Mouse (Mus musculus) ovary, postnatal 10 days (tissue): ENCODE measurements around the gene Gemin7.

Experiments
- DNase-seq: peaks from one replicate; pipeline ENCODE4 v3.0.0; 2022; ENCODE audit warnings: low spot score

Gene Gemin7

GRCm38 (mm10) chr7:19546007-19546406 is 31.4 kb downstream of the Gemin7 start:
- DNase-seq: no peak

- DNase-seq: no peak
These were observed 33.8 kb downstream of the Gemin7 start for GRCm38 (mm10) chr7:19543584-19543983.

DNA sequence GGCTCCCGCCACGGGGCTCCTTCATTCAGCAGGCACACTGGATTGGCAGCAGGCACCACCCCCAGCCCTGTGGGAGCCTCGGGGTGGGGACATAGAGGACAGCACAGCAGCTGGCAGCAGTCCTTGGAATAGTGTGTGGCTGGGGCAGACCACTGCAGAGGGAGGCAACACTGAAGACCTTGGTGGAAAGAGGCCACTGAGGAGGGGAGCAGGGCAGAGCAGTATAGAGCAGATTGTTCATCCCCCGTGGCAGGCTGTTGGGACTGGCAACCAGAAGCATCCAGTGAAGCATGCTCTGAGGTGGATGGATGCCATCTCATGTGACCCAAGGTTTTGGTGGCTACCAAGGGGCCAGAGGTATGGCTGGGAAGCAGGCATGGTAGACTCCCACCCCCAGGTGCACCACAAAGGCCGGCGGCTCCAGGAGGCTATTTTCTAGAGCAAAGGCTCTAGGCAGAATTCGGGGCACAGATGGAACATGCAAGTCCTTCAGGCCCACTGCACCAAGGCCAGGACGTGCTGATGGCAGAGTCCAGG is 35.2 kb downstream of the Gemin7 start:
- no peak for DNase-seq

GRCm38 (mm10) chr7:19541681-19542154 is 35.7 kb downstream of the Gemin7 start:
- DNase-seq: no peak

DNA sequence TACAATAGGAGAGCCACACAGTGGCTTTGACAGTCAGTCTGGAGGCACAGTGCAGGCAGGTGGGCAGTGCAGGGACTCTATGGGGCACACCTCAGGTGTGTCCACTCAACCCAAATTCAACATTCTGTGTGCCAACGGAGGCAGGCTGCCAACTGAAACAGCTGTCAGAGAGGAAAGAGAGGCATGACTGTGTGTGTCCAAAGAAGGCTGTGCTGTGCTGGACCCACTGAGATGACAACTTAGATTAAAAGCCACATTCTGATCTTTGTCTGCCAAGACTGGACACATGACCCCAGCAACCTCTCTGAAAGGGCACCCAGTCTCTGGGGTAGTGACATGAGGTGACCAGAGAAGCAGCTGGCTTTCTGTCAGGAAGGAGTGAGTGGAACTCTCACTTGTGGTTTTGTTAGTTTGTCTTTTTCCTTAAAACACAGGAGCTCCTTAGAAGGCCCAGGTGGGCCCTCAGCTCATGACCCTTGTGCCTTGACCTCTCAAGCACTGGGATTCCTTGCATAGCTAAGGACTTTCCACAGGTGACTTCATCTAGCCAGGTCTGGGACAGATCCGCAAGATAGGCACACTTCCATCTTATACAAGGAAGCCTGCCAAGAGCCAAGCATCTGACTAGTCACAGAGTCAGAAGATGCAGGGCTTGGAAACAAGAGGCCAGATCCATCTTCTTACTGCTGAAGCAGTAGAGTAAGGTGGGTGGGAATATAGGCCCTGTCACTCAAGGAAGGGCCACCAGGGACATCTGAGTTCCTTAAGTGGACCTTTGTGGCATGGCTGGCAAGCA is 36.4 kb downstream of the Gemin7 start:
- no peak for DNase-seq

DNA sequence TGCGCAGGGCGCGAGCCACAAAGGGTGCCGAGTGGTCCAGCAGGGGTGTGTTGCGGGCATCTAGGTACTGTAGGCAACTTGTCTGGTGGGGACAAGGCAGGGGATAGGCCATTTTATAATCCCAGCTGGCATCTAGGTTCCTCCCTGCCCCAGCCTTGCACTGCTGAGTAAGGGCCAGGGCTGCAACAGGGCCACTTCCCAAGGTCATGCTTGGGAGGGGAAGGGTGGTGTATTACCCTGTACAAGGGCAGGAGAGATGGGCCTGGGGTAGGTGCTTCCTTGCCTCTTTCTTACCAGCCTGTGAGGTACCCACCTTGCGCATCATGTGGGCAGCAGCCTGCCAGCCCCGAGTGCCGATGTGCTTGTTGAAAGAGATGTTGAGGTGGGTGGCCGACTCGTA is 42.7 kb downstream of the Gemin7 start:
- no peak for DNase-seq

DNA sequence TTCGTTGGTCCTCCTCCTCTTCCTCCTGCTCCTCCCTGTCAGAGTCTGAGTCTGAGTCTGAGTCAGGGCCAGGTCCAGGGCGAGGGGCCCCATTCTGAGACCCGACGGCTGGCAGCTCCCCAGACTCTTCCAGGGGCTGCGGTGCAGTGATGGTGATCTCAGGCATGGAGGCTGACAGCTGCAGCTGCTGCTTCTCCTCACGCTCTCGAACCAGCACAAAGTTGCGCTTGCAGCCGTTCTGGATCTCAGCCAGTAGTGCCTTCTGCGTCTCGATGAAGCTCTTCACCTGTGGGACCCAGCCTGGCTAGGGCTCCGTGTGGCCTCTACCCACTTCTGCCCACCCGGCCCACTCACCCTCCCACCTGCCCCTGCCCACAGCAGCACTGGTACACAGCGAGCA is 45.2 kb downstream of the Gemin7 start:
- no peak for DNase-seq

- DNase-seq: no peak
These were observed 46.3 kb downstream of the Gemin7 start for GRCm38 (mm10) chr7:19531077-19531476.

- no peak for DNase-seq
These were observed 52.3 kb downstream of the Gemin7 start for GRCm38 (mm10) chr7:19525105-19525481.

DNA sequence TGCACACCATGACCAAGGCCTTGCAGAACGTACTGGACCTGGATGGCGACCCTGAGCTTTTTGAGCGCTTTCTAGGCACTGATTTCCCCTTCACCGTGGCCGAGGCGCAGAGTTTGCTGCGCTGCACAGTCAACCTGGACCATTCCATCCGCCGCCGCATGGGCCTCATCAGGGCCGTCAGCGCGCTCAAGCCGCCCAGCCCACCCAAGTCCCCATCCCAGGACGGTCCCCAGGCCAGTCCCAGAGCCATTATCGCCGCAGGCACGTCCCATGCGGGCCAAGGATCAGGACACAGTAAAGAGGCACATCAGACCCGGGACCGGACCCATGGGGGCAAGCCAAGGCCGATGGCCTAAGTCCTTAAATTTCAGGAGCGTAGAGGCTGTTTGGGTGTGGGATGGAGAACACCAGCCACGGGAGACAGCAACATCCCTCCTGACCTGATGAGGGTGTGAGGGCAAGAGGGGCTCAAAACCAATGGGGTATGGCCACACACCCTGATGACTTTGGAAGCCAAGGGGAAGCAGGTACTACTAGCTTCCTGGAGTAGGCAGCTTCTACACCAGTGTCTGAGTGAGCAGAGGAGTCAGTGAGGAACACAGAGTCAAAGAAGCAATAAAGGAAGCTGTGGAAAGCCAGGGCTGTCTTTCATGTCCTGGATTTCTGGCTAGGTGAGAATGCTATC is 52.8 kb downstream of the Gemin7 start:
- DNase-seq: no peak

GRCm38 (mm10) chr7:19523757-19524419 is 53.5 kb downstream of the Gemin7 start:
- no peak for DNase-seq

- DNase-seq: no peak
These were observed 54.2 kb downstream of the Gemin7 start for GRCm38 (mm10) chr7:19523017-19523756.

DNA sequence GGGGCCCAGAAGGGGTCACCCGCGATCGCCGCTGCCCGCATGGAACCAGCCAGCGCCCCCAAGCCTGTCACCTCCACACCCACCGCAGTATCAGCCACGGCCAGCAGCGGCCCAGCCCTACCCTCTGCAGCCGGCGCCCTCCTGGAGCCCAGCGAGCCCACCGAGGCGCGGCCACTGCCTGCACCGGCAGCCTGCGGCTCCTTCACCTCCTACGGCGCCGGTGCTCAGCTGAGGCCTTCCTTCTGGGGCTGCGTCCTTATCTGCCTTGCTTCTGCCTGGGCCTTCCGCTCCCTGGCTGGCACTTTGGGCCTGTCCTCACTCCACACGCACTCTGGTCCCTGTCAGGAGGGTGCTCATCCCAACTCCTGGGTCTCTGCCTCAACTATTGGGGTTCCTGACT is 57.4 kb downstream of the Gemin7 start:
- no peak for DNase-seq

DNA sequence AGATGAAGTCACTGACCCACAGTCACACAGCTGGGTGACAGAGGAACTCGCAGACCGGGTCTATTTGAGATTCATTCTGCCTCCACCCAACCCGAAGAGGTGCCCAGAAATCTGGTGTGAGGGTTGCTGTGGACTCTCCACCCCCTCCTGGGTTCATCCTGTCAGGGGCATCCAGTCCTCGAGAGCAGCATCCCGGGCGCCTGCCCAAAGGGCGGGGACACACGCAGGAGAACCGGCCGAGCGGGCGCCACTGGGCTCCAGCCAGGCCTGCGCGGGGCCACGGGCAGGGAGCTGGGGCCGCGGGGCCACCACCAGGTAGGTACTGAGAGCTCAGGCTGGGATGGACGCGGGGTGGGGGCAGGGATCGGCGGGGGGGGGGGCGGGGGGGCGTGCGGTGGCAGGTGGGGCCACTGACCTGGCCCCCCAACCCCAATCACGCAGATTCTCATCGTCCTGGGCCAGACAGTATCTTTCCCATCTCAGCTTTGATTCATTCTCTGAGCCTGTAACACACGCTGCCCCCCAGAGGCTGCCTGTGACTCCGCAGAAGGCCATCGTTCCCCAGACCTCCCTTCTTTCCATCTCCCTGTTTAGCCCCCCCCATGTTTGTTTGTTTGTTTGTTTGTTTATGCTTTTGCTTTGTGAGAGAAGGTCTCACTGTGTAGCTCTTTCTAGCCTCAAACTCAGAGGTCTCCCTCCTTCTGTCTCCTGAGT is 59.6 kb downstream of the Gemin7 start, which contains the start of gene Nkpd1:
Gene Nkpd1 (plus strand): TSS at position 187 of the 714 bp plus-strand sequence.
- no peak for DNase-seq
